Mouse (Mus musculus) forebrain, embryonic 16.5 days (tissue): Measurements from ENCODE around the gene Ern1. TPM values are rescaled to one million over a fixed set of nuclear protein-coding genes. Genes with fewer than 3 reads are reported as not detected.

ENCODE experiments used
- ATAC-seq: fragments of 200-750 bp; cut with Nextera tagmentation; 2 replicates; pipeline ENCODE4 v1.8.0; 2017; ENCODE audit warnings: mild to moderate bottlenecking, moderate library complexity
- H3K27ac ChIP-seq: fragments of 300-500 bp; sonication (generic); 2 replicates; pipeline ENCODE4 v1.5.1; 2014; ENCODE audit warnings: low read length, control low read depth
- H3K27me3 ChIP-seq: fragments of 300-500 bp; sonication (generic); replicated peaks from 2 replicates; pipeline ENCODE4 v1.6.1; 2014; ENCODE audit warnings: low read length; ENCODE audit not compliant: control insufficient read depth, insufficient read depth
- H3K36me3 ChIP-seq: fragments of 300-500 bp; sonication (generic); 2 replicates; pipeline ENCODE4 v1.6.1; 2014; ENCODE audit not compliant: control insufficient read depth, insufficient read depth
- H3K4me1 ChIP-seq: fragments of 300-500 bp; sonication (generic); replicated peaks from 2 replicates; pipeline ENCODE4 v1.6.1; 2014; ENCODE audit warnings: low read length; ENCODE audit not compliant: control insufficient read depth, insufficient read depth
- H3K4me2 ChIP-seq: fragments of 300-500 bp; sonication (generic); 2 replicates; pipeline ENCODE4 v1.6.1; 2014; ENCODE audit warnings: mild to moderate bottlenecking, low read length, control low read depth
- H3K4me3 ChIP-seq: fragments of 300-500 bp; sonication (generic); replicated peaks from 2 replicates; pipeline ENCODE4 v1.5.1; 2014; ENCODE audit warnings: mild to moderate bottlenecking, low read length, control low read depth
- H3K9ac ChIP-seq: fragments of 300-500 bp; sonication (generic); replicated peaks from 2 replicates; pipeline ENCODE4 v1.6.1; 2014; ENCODE audit warnings: low read depth, low read length, control low read depth
- H3K9me3 ChIP-seq: fragments of 300-500 bp; sonication (generic); 2 replicates; pipeline ENCODE4 v1.6.1; 2016; ENCODE audit warnings: low read length; ENCODE audit not compliant: control insufficient read depth
- WGBS: fragments of 180-500 bp; shearing (Covaris S2); extraction: QIAGEN DNeasy Blood & Tissue Kit; methylation state at CpG from one replicate; pipeline ENCODE4 v1.1.7; 2014; 5-methylcytosine and 5-hydroxymethylcytosine counted together
- polyA plus RNA-seq: library from polyadenylated mRNA; unstranded; fragments of >200 nt; fragmentation: Nextera tagmentation; extraction: Ambion mirVana; gene quantifications from 2 replicates; pipeline ENCODE4 v1.2.1, GENCODE M21; 2015

The Ern1 gene
- polyA plus RNA-seq, 1 experiment from 2014 or later, result 6.0 TPM

GRCm38 (mm10) chr11:106521612-106522011 lies 34.0 kb upstream of the Ern1 start:
- 41% methylated on average over 4 of the region's 4 CpGs for WGBS
- H3K36me3 ChIP-seq, result no peaks in the 10 kb centered on the region
- no peak for ATAC-seq
- H3K4me2 ChIP-seq, result no peak overlapping the region
- no peak overlapping the region for H3K27ac ChIP-seq
- no peak overlapping the region for H3K4me3 ChIP-seq
- no peaks in the 10 kb centered on the region for H3K27me3 ChIP-seq
- H3K9me3 ChIP-seq, result no peaks in the 10 kb centered on the region
- H3K9ac ChIP-seq, result no peak overlapping the region
- H3K4me1 ChIP-seq, result no peaks in the 10 kb centered on the region; the same call in none of the 2 replicates

GRCm38 (mm10) chr11:106520404-106520803 lies 32.8 kb upstream of the Ern1 start:
- WGBS, result 24% methylated on average over 3 of the region's 3 CpGs
- H3K4me3 ChIP-seq, result no peak overlapping the region
- ATAC-seq, result no peak
- H3K9ac ChIP-seq, result no peak overlapping the region
- H3K4me2 ChIP-seq, result no peak overlapping the region
- no peaks in the 10 kb centered on the region for H3K36me3 ChIP-seq
- no peak overlapping the region for H3K27ac ChIP-seq
- no peaks in the 10 kb centered on the region; the same call in none of the 2 replicates for H3K4me1 ChIP-seq
- H3K27me3 ChIP-seq, result no peaks in the 10 kb centered on the region
- no peaks in the 10 kb centered on the region for H3K9me3 ChIP-seq

- no peak overlapping the region for H3K4me2 ChIP-seq
- no peak overlapping the region for H3K27ac ChIP-seq
- no peak overlapping the region for H3K9ac ChIP-seq
- 38% methylated on average over 4 of the region's 4 CpGs for WGBS
- no peak for ATAC-seq
- no peaks in the 10 kb centered on the region for H3K27me3 ChIP-seq
- no peaks in the 10 kb centered on the region for H3K36me3 ChIP-seq
- H3K9me3 ChIP-seq, result no peaks in the 10 kb centered on the region
- no peak overlapping the region for H3K4me3 ChIP-seq
- H3K4me1 ChIP-seq, result no peaks in the 10 kb centered on the region; the same call in none of the 2 replicates
Observed at GRCm38 (mm10) chr11:106519519-106519918, 31.9 kb upstream of the Ern1 start.

- 47% methylated on average over 4 of the region's 4 CpGs for WGBS
- Histone ChIP-seq H3K4me2 (no peak overlapping the region), H3K36me3 (no peaks in the 10 kb centered on the region), H3K27ac (no peak overlapping the region), H3K27me3 (no peaks in the 10 kb centered on the region), H3K9ac (no peak overlapping the region), H3K4me3 (no peak overlapping the region), H3K4me1 (no peaks in the 10 kb centered on the region; the same call in none of the 2 replicates), H3K9me3 (no peaks in the 10 kb centered on the region)
- ATAC-seq, result no peak
Observed at GRCm38 (mm10) chr11:106518391-106518790, 30.7 kb upstream of the Ern1 start.

GRCm38 (mm10) chr11:106515079-106515745 lies 27.6 kb upstream of the Ern1 start:
- Histone ChIP-seq H3K9ac (no peak overlapping the region), H3K4me3 (no peak overlapping the region), H3K4me2 (no peak overlapping the region), H3K27ac (no peak overlapping the region), H3K4me1 (no peaks in the 10 kb centered on the region; the same call in 1 of the 2 replicates), H3K36me3 (no peaks in the 10 kb centered on the region; the same call in 1 of the 2 replicates), H3K9me3 (no peaks in the 10 kb centered on the region), H3K27me3 (no peaks in the 10 kb centered on the region)
- ATAC-seq, result no peak
- 75% methylated on average over 16 of the region's 16 CpGs for WGBS

GRCm38 (mm10) chr11:106514446-106514845 lies 26.8 kb upstream of the Ern1 start:
- Histone ChIP-seq H3K4me2 (no peak overlapping the region), H3K4me3 (no peak overlapping the region), H3K27me3 (no peaks in the 10 kb centered on the region), H3K9me3 (no peaks in the 10 kb centered on the region), H3K9ac (no peak overlapping the region), H3K4me1 (no peaks in the 10 kb centered on the region), H3K36me3 (no peaks in the 10 kb centered on the region; the same call in 1 of the 2 replicates), H3K27ac (no peak overlapping the region)
- WGBS, result 58% methylated on average over 5 of the region's 5 CpGs
- ATAC-seq, result no peak

GRCm38 (mm10) chr11:106513166-106513565 lies 25.5 kb upstream of the Ern1 start:
- no peak overlapping the region for H3K4me2 ChIP-seq
- ATAC-seq, result no peak
- H3K36me3 ChIP-seq, result peaks cover 3% of the 10 kb centered on the region
- no peak overlapping the region for H3K9ac ChIP-seq
- H3K27me3 ChIP-seq, result no peaks in the 10 kb centered on the region
- 32% methylated on average over 2 of the region's 2 CpGs for WGBS
- no peaks in the 10 kb centered on the region for H3K4me1 ChIP-seq
- no peaks in the 10 kb centered on the region for H3K9me3 ChIP-seq
- H3K27ac ChIP-seq, result no peak overlapping the region
- no peak overlapping the region for H3K4me3 ChIP-seq

GRCm38 (mm10) chr11:106512006-106512390 lies 24.3 kb upstream of the Ern1 start:
- H3K9me3 ChIP-seq, result no peaks in the 10 kb centered on the region
- H3K36me3 ChIP-seq, result peaks cover 3% of the 10 kb centered on the region
- ATAC-seq, result no peak
- H3K4me1 ChIP-seq, result no peaks in the 10 kb centered on the region
- no peak overlapping the region for H3K27ac ChIP-seq
- H3K4me3 ChIP-seq, result no peak overlapping the region
- no peak overlapping the region for H3K9ac ChIP-seq
- no peaks in the 10 kb centered on the region for H3K27me3 ChIP-seq
- WGBS, result 96% methylated on average over 7 of the region's 7 CpGs
- H3K4me2 ChIP-seq, result no peak overlapping the region

GRCm38 (mm10) chr11:106511236-106512005 lies 23.8 kb upstream of the Ern1 start:
- WGBS, result 91% methylated on average over 14 of the region's 14 CpGs
- H3K27ac ChIP-seq, result no peak overlapping the region

More at GRCm38 (mm10) chr11:106511236-106512005, 23.8 kb upstream of the Ern1 start:
- Histone ChIP-seq H3K4me2 (no peak overlapping the region), H3K4me1 (no peaks in the 10 kb centered on the region), H3K9me3 (no peaks in the 10 kb centered on the region), H3K4me3 (no peak overlapping the region), H3K9ac (no peak overlapping the region), H3K27me3 (no peaks in the 10 kb centered on the region), H3K36me3 (peaks cover 3% of the 10 kb centered on the region)
- ATAC-seq, result no peak
